Mouse (Mus musculus) activated CD4-positive, CD25-positive, alpha-beta regulatory T cell, adult 4 months (primary cell): ENCODE results near the gene Egfl7. TPM values are rescaled to one million over a fixed set of nuclear protein-coding genes. Genes with fewer than 3 reads are reported as not detected.

ENCODE experiments used
- ATAC-seq: one replicate; pipeline ENCODE4 v1.8.0; 2017
- polyA plus RNA-seq, 2 experiments: library from polyadenylated mRNA; unstranded; fragments of 100-300 nt; shearing (Covaris generic); gene quantifications; one replicate each; pipeline ENCODE4 v1.2.1; 2017

Egfl7 gene
- polyA plus RNA-seq, 2 experiments from 2014 or later: 0.95 to 1.3 TPM

GRCm38 (mm10) chr2:26641006-26641647 is 61.3 kb downstream of the Egfl7 start:
- no peak for ATAC-seq

Other genes with a start within 250 kb of the Egfl7 start
- 1 to 10 TPM; 6.5 to 7.4 TPM for gene Dnlz, start 227.9 kb upstream of the Egfl7 start, polyA plus RNA-seq
- gene Card9, start 219.1 kb upstream of the Egfl7 start, polyA plus RNA-seq: 1 to 10 TPM; 1.5 to 2.3 TPM
- 10 to 100 TPM; 20.1 to 24.4 TPM for gene Snapc4, start 199.4 kb upstream of the Egfl7 start, polyA plus RNA-seq
- gene Entr1, start 190.7 kb upstream of the Egfl7 start, polyA plus RNA-seq: 10 to 100 TPM; 44.8 to 54.9 TPM
- 10 to 100 TPM; 77.1 to 77.7 TPM for gene Pmpca, start 190.7 kb upstream of the Egfl7 start, polyA plus RNA-seq
- gene Inpp5e, start 170.8 kb upstream of the Egfl7 start, polyA plus RNA-seq: 10 to 100 TPM in 1 of 2 experiments, 1 to 10 TPM in 1; 9.5 to 13.5 TPM
- gene Sec16a, start 134.8 kb upstream of the Egfl7 start, polyA plus RNA-seq: 10 to 100 TPM; 22.4 to 23.9 TPM
- gene Notch1, start 63.4 kb upstream of the Egfl7 start, polyA plus RNA-seq: 10 to 100 TPM; 22.2 to 28.7 TPM
- gene Gm20532, start 6.6 kb downstream of the Egfl7 start, polyA plus RNA-seq: not detected
- gene Agpat2, start 24.4 kb downstream of the Egfl7 start, polyA plus RNA-seq: 10 to 100 TPM in 1 of 2 experiments, 1 to 10 TPM in 1; 8.2 to 11.0 TPM
- 1 to 10 TPM in 1 of 2 experiments, under 1 TPM in 1; 0.90 to 2.1 TPM for gene Fam69b, start 48.4 kb downstream of the Egfl7 start, polyA plus RNA-seq
- gene Lcn4, start 91.3 kb downstream of the Egfl7 start, polyA plus RNA-seq: under 1 TPM; 0.89 to 0.96 TPM